Mouse (Mus musculus) stomach, postnatal 0 days (tissue): Measurements from ENCODE around the gene Plekha7. TPM values are rescaled to one million over a fixed set of nuclear protein-coding genes. Genes with fewer than 3 reads are reported as not detected.
A peak's percentile ranks its signal among the peaks of the same experiment; 100 is the strongest.

Source experiments
- ATAC-seq: fragments of 200-750 bp; cut with Nextera tagmentation; 2 replicates; pipeline ENCODE4 v1.8.0; 2017; ENCODE audit not compliant: low FRiP score, low TSS enrichment
- DNase-seq: peaks from one replicate; pipeline ENCODE4 v3.0.0-alpha.2; 2016; ENCODE audit warnings: low spot score
- H3K27ac ChIP-seq: fragments of 300-500 bp; sonication (generic); replicated peaks from 2 replicates; pipeline ENCODE4 v1.5.1; 2014; ENCODE audit warnings: mild to moderate bottlenecking, control low read depth
- H3K27me3 ChIP-seq: fragments of 300-500 bp; sonication (generic); 2 replicates; pipeline ENCODE4 v1.6.1; 2014; ENCODE audit warnings: low read length; ENCODE audit not compliant: control insufficient read depth, insufficient read depth
- H3K36me3 ChIP-seq: fragments of 300-500 bp; sonication (generic); 2 replicates; pipeline ENCODE4 v1.6.1; 2014; ENCODE audit warnings: low read length, mixed read lengths; ENCODE audit not compliant: control insufficient read depth, insufficient read depth
- H3K4me1 ChIP-seq: fragments of 300-500 bp; sonication (generic); replicated peaks from 2 replicates; pipeline ENCODE4 v1.6.1; 2014; ENCODE audit warnings: antibody characterized with exemption; ENCODE audit not compliant: control insufficient read depth, insufficient read depth
- H3K4me2 ChIP-seq: fragments of 300-500 bp; sonication (generic); replicated peaks from 2 replicates; pipeline ENCODE4 v1.6.1; 2014; ENCODE audit warnings: low read depth, mild to moderate bottlenecking, control low read depth, moderate library complexity
- H3K4me3 ChIP-seq: fragments of 300-500 bp; sonication (generic); 2 replicates; pipeline ENCODE4 v1.5.1; 2014; ENCODE audit warnings: low read depth, low read length, control low read depth
- H3K9ac ChIP-seq: fragments of 300-500 bp; sonication (generic); 2 replicates; pipeline ENCODE4 v1.6.1; 2014; ENCODE audit warnings: mild to moderate bottlenecking, low read length, control low read depth, mixed read lengths
- H3K9me3 ChIP-seq: fragments of 300-500 bp; sonication (generic); 2 replicates; pipeline ENCODE4 v1.6.1; 2016; ENCODE audit warnings: low read length; ENCODE audit not compliant: control insufficient read depth
- CTCF ChIP-seq: IDR thresholded peaks from 2 replicates; pipeline ENCODE4 v1.5.1; 2016; ENCODE audit warnings: antibody characterized with exemption, low read depth, mild to moderate bottlenecking, moderate library complexity
- EP300 ChIP-seq: optimal IDR thresholded peaks from 2 replicates; pipeline ENCODE3; 2016; ENCODE audit warnings: antibody characterized with exemption
- WGBS: fragments of 180-500 bp; shearing (Covaris S2); extraction: QIAGEN DNeasy Blood & Tissue Kit; methylation state at CpG from one replicate; pipeline ENCODE4 v1.1.7; 2014; 5-methylcytosine and 5-hydroxymethylcytosine counted together
- polyA plus RNA-seq: library from polyadenylated mRNA; unstranded; fragments of >200 nt; fragmentation: Nextera tagmentation; extraction: Ambion mirVana; gene quantifications from 2 replicates; pipeline ENCODE4 v1.2.1, GENCODE M21; 2015

The Plekha7 gene
- polyA plus RNA-seq, 1 experiment from 2014 or later: 10.1 TPM

- H3K4me2 ChIP-seq: peak overlapping the region; percentile 99
- peak overlapping the region; percentile 93 for H3K27ac ChIP-seq
- peak overlapping the region; percentile 74 for H3K4me3 ChIP-seq
- no peaks in the 10 kb centered on the region for H3K9me3 ChIP-seq
- no peaks in the 10 kb centered on the region for H3K27me3 ChIP-seq
- TF ChIP-seq EP300: no peak
- no peak for TF ChIP-seq CTCF
- WGBS: 8% methylated on average over 15 of the region's 16 CpGs
- H3K4me1 ChIP-seq: 0 out of 2 replicates have a peak, but pooled peaks cover 4% of the 10 kb centered on the region
- DNase-seq (peak; percentile 90), ATAC-seq (peak; percentile 85)
- no peaks in the 10 kb centered on the region for H3K36me3 ChIP-seq
- H3K9ac ChIP-seq: peak overlapping the region; percentile 69
These were observed 436 bp upstream of the Plekha7 start for GRCm38 (mm10) chr7:116308632-116308991.

- ATAC-seq (peak; percentile 70), DNase-seq (peak; percentile 82)
- Histone ChIP-seq H3K27me3 (no peaks in the 10 kb centered on the region), H3K9me3 (no peaks in the 10 kb centered on the region), H3K4me1 (0 out of 2 replicates have a peak, but pooled peaks cover 4% of the 10 kb centered on the region), H3K4me2 (peak overlapping the region; percentile 99), H3K9ac (peak overlapping the region; percentile 69), H3K4me3 (peak overlapping the region; percentile 74), H3K27ac (peak overlapping the region; percentile 93), H3K36me3 (no peaks in the 10 kb centered on the region)
- WGBS: under 1% methylated on average over 49 of the region's 63 CpGs
- TF ChIP-seq EP300: no peak
- no peak for TF ChIP-seq CTCF
These were observed 891 bp downstream of the Plekha7 start for GRCm38 (mm10) chr7:116307099-116307870.

- ATAC-seq: no peak
- Histone ChIP-seq H3K9ac (no peak overlapping the region), H3K4me3 (peak overlapping the region; percentile 74), H3K36me3 (no peaks in the 10 kb centered on the region), H3K27ac (no peak overlapping the region), H3K27me3 (no peaks in the 10 kb centered on the region), H3K4me2 (peak overlapping the region; percentile 99), H3K9me3 (no peaks in the 10 kb centered on the region), H3K4me1 (0 out of 2 replicates have a peak, but pooled peaks cover 4% of the 10 kb centered on the region)
- no peak for DNase-seq
- no peak for TF ChIP-seq CTCF
- no peak for TF ChIP-seq EP300
- 19% methylated on average over 5 of the region's 5 CpGs for WGBS
These were observed 1.6 kb downstream of the Plekha7 start for GRCm38 (mm10) chr7:116306601-116307000.

- 58% methylated on average over 5 of the region's 5 CpGs for WGBS
- Histone ChIP-seq H3K27me3 (no peaks in the 10 kb centered on the region), H3K27ac (0 out of 2 replicates have a peak overlapping the region, but pooled peaks have one; percentile 2), H3K36me3 (no peaks in the 10 kb centered on the region), H3K4me2 (no peak overlapping the region), H3K4me3 (no peak overlapping the region), H3K9ac (no peak overlapping the region), H3K4me1 (no peaks in the 10 kb centered on the region), H3K9me3 (no peaks in the 10 kb centered on the region)
- ATAC-seq (peak; percentile 73), DNase-seq (peak; percentile 71)
- no peak for TF ChIP-seq EP300
- no peak for TF ChIP-seq CTCF
These were observed 6.4 kb downstream of the Plekha7 start for GRCm38 (mm10) chr7:116301661-116302311.

GRCm38 (mm10) chr7:116301144-116301543 lies 7.0 kb downstream of the Plekha7 start:
- ATAC-seq: no peak

GRCm38 (mm10) chr7:116298851-116299250 lies 9.3 kb downstream of the Plekha7 start:
- H3K27me3 ChIP-seq: no peaks in the 10 kb centered on the region
- TF ChIP-seq EP300: no peak
- H3K36me3 ChIP-seq: no peaks in the 10 kb centered on the region
- DNase-seq (no peak), ATAC-seq (no peak)
- 69% methylated on average over 2 of the region's 2 CpGs for WGBS
- no peak overlapping the region for H3K27ac ChIP-seq
- H3K4me2 ChIP-seq: no peak overlapping the region
- no peak overlapping the region for H3K4me3 ChIP-seq
- H3K9me3 ChIP-seq: no peaks in the 10 kb centered on the region
- no peaks in the 10 kb centered on the region for H3K4me1 ChIP-seq
- no peak overlapping the region for H3K9ac ChIP-seq

More at GRCm38 (mm10) chr7:116301144-116301543, 7.0 kb downstream of the Plekha7 start:
- no peaks in the 10 kb centered on the region for H3K36me3 ChIP-seq
- no peak overlapping the region for H3K4me2 ChIP-seq
- H3K27me3 ChIP-seq: no peaks in the 10 kb centered on the region
- no peaks in the 10 kb centered on the region for H3K4me1 ChIP-seq
- 72% methylated on average over 4 of the region's 4 CpGs for WGBS
- DNase-seq: no peak
- TF ChIP-seq CTCF: no peak
- TF ChIP-seq EP300: no peak
- no peak overlapping the region for H3K4me3 ChIP-seq
- 0 out of 2 replicates have a peak overlapping the region, but pooled peaks have one; percentile 2 for H3K27ac ChIP-seq
- no peaks in the 10 kb centered on the region for H3K9me3 ChIP-seq
- H3K9ac ChIP-seq: no peak overlapping the region
